23 mouse cellular contexts compared by ENCODE assay signal in the genomic region with DNA sequence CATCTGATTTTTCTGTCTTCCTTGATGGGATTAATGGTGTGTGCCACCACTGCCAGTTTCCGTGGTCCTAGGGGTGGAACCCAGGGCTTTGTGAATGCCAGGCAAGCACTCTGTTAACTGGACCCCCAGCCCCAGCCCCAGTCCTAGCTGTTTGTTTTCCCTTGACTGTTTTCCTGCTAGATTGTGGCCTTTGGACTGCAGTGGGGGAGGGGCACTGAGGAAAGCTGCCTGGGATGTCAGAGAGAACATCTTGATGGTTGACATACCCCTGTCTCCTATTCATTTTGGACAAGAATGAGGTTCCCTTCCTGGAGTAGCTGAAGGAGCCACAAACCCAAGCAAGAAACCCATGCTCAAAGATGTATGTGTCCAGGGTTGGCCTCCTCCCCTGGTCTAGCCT.
DNase-seq lines count a peak whose midpoint lies in the region; ATAC-seq and TF ChIP-seq lines count a peak whose summit lies in the region.
"Had no signal": no experiment of that assay in that cellular context is flagged by ENCODE, and none has a peak within 500 bp of the region (broad histone marks: within the 10 kb centered on the region; RNA-seq: fewer than 3 reads in every experiment).

No protein-coding gene starts in this region.

- no peaks in the 10 kb centered on the region for H3K9me3 ChIP-seq in kidney, embryonic 14.5 days (ENCODE audit: control insufficient read depth, low read length)
- no peaks in the 10 kb centered on the region for H3K9me3 ChIP-seq in embryonic facial prominence, embryonic 12.5 days
- H3K9me3 ChIP-seq in stomach, postnatal 0 days (ENCODE audit: control insufficient read depth, low read length): no peaks in the 10 kb centered on the region
- no peaks in the 10 kb centered on the region for H3K9me3 ChIP-seq in forebrain, embryonic 16.5 days (ENCODE audit: control insufficient read depth, low read length)
- H3K9me3 ChIP-seq: embryonic facial prominence, embryonic 15.5 days; hindbrain, embryonic 15.5 days; intestine, embryonic 15.5 days; midbrain, embryonic 13.5 days had no signal

- no peak overlapping the region for H3K9ac ChIP-seq in kidney, embryonic 14.5 days (ENCODE audit: low read depth, low read length)
- no peak overlapping the region for H3K9ac ChIP-seq in embryonic facial prominence, embryonic 12.5 days
- H3K9ac ChIP-seq in stomach, postnatal 0 days (ENCODE audit: low read length): no peak overlapping the region
- H3K9ac ChIP-seq in forebrain, embryonic 16.5 days (replicated peaks; ENCODE audit: low read depth, low read length): no peak overlapping the region
- H3K9ac ChIP-seq: embryonic facial prominence, embryonic 15.5 days; hindbrain, embryonic 15.5 days; intestine, embryonic 15.5 days; midbrain, embryonic 13.5 days had no signal

- no peak overlapping the region for H3K4me2 ChIP-seq in kidney, embryonic 14.5 days (replicated peaks; ENCODE audit: low read depth, low read length)
- H3K4me2 ChIP-seq in embryonic facial prominence, embryonic 12.5 days (replicated peaks): no peak overlapping the region
- no peak overlapping the region for H3K4me2 ChIP-seq in stomach, postnatal 0 days (replicated peaks; ENCODE audit: low read depth)
- H3K4me2 ChIP-seq in forebrain, embryonic 16.5 days (ENCODE audit: low read length): no peak overlapping the region
- H3K4me2 ChIP-seq: embryonic facial prominence, embryonic 15.5 days; hindbrain, embryonic 15.5 days; intestine, embryonic 15.5 days; liver, embryonic 11.5 days; midbrain, embryonic 13.5 days had no signal

- no peaks in the 10 kb centered on the region for H3K36me3 ChIP-seq in kidney, adult 2 months (ENCODE audit: control insufficient read depth, insufficient read depth, low read length)
- H3K36me3 ChIP-seq in kidney, embryonic 14.5 days (ENCODE audit: control insufficient read depth, insufficient read depth, low read length): no peaks in the 10 kb centered on the region
- H3K36me3 ChIP-seq in embryonic facial prominence, embryonic 12.5 days: no peaks in the 10 kb centered on the region
- H3K36me3 ChIP-seq in stomach, postnatal 0 days (ENCODE audit: control insufficient read depth, insufficient read depth, low read length): no peaks in the 10 kb centered on the region
- no peaks in the 10 kb centered on the region for H3K36me3 ChIP-seq in forebrain, embryonic 16.5 days (ENCODE audit: control insufficient read depth, insufficient read depth)
- H3K36me3 ChIP-seq: embryonic facial prominence, embryonic 15.5 days; G1E; hindbrain, embryonic 15.5 days; intestine, embryonic 15.5 days; midbrain, embryonic 13.5 days had no signal

- no peak overlapping the region for H3K27ac ChIP-seq in kidney, adult 2 months (ENCODE audit: insufficient read depth, low read depth, low read length)
- H3K27ac ChIP-seq in kidney, embryonic 14.5 days (ENCODE audit: low read depth, low read length): no peak overlapping the region
- peak overlapping the region; percentile 81; the same call in 1 of the 2 replicates for H3K27ac ChIP-seq in embryonic facial prominence, embryonic 12.5 days
- H3K27ac ChIP-seq in stomach, postnatal 0 days (replicated peaks): peak overlapping the region; percentile 58; the same call in 1 of the 2 replicates
- H3K27ac ChIP-seq in forebrain, embryonic 16.5 days (ENCODE audit: low read length): no peak overlapping the region
- H3K27ac ChIP-seq: heart, adult 2 months; hindbrain, embryonic 15.5 days; intestine, embryonic 15.5 days; midbrain, embryonic 13.5 days had no signal

- TF ChIP-seq CTCF in kidney, adult 2 months (conservative IDR thresholded peaks at IDR 0.05; ENCODE audit: insufficient read depth, insufficient read length, low read depth, low read length): no peak
- TF ChIP-seq CTCF in stomach, postnatal 0 days (IDR thresholded peaks at IDR 0.05; ENCODE audit: low read depth): no peak

- H3K27me3 ChIP-seq in kidney, adult 2 months (replicated peaks; ENCODE audit: control insufficient read depth, insufficient read depth, low read length): no peaks in the 10 kb centered on the region
- no peaks in the 10 kb centered on the region for H3K27me3 ChIP-seq in kidney, embryonic 14.5 days (ENCODE audit: control insufficient read depth, insufficient read depth, low read length)
- H3K27me3 ChIP-seq in embryonic facial prominence, embryonic 12.5 days: no peaks in the 10 kb centered on the region; the same call in 1 of the 2 replicates
- H3K27me3 ChIP-seq in stomach, postnatal 0 days (ENCODE audit: control insufficient read depth, insufficient read depth, low read length): no peaks in the 10 kb centered on the region
- H3K27me3 ChIP-seq in forebrain, embryonic 16.5 days (replicated peaks; ENCODE audit: control insufficient read depth, insufficient read depth, low read length): no peaks in the 10 kb centered on the region
- H3K27me3 ChIP-seq: embryonic facial prominence, embryonic 15.5 days; intestine, embryonic 15.5 days; Patski had no signal

- TF ChIP-seq EP300 in stomach, postnatal 0 days (optimal IDR thresholded peaks at IDR 0.05): no peak

- WGBS in kidney, adult 2 months: 69% methylated on average over 1 of the region's 1 CpGs
- 68% methylated on average over 1 of the region's 1 CpGs for WGBS in kidney, embryonic 14.5 days
- WGBS in embryonic facial prominence, embryonic 12.5 days: 83% methylated on average over 1 of the region's 1 CpGs
- whole genome bisulfite sequencing in stomach, postnatal 0 days: 64% methylated on average over 1 of the region's 1 CpGs
- 90% methylated on average over 1 of the region's 1 CpGs for WGBS in forebrain, embryonic 16.5 days

- no peak for TF ChIP-seq POLR2A in kidney, adult 2 months (IDR thresholded peaks at IDR 0.05; ENCODE audit: low read depth, low read length)

- no peak overlapping the region for H3K4me3 ChIP-seq in kidney, adult 2 months (ENCODE audit: insufficient read depth, low read depth, low read length)
- H3K4me3 ChIP-seq in kidney, embryonic 14.5 days (ENCODE audit: low read length): no peak overlapping the region
- H3K4me3 ChIP-seq in embryonic facial prominence, embryonic 12.5 days: no peak overlapping the region
- H3K4me3 ChIP-seq in stomach, postnatal 0 days (ENCODE audit: low read depth, low read length): no peak overlapping the region
- no peak overlapping the region for H3K4me3 ChIP-seq in forebrain, embryonic 16.5 days (replicated peaks; ENCODE audit: low read length)
- H3K4me3 ChIP-seq: embryonic facial prominence, embryonic 15.5 days; heart, adult 2 months; hindbrain, embryonic 15.5 days; intestine, embryonic 15.5 days; midbrain, embryonic 13.5 days had no signal

- no peak for ATAC-seq in kidney, embryonic 14.5 days (ENCODE audit: low FRiP score, low TSS enrichment)
- no peak for ATAC-seq in embryonic facial prominence, embryonic 12.5 days (ENCODE audit: insufficient number of reproducible peaks, insufficient read depth, low FRiP score, low TSS enrichment)
- ATAC-seq in stomach, postnatal 0 days (ENCODE audit: low FRiP score, low TSS enrichment): no peak
- no peak for ATAC-seq in forebrain, embryonic 16.5 days
- ATAC-seq: intestine, embryonic 15.5 days; midbrain, embryonic 13.5 days; Patski had no signal

- peak; percentile 65 for DNase-seq in kidney, adult 2 months
- peak; percentile 38 for DNase-seq in kidney, postnatal 14 days
- no peak for DNase-seq in stomach, postnatal 0 days (ENCODE audit: low spot score)
- no peak for DNase-seq in spleen, postnatal 10 days (ENCODE audit: low spot score in 2 of 2)
- DNase-seq: adrenal gland, postnatal 36 days; B cell, adult 2 months; cerebellum, adult 11-12 months; cerebellum, postnatal 10 days; gastrocnemius, postnatal 36 days; heart, adult 2 months; left cerebral cortex, postnatal 4 days; lung, adult 2 months; lung, postnatal 14 days had no signal

- H3K4me1 ChIP-seq in kidney, adult 2 months (ENCODE audit: control insufficient read depth, insufficient read depth, low read length): no peaks in the 10 kb centered on the region
- peaks cover 20% of the 10 kb centered on the region for H3K4me1 ChIP-seq in kidney, embryonic 14.5 days (ENCODE audit: control insufficient read depth, insufficient read depth, low read length)
- H3K4me1 ChIP-seq in embryonic facial prominence, embryonic 12.5 days: peaks cover 25% of the 10 kb centered on the region
- H3K4me1 ChIP-seq in stomach, postnatal 0 days (replicated peaks; ENCODE audit: control insufficient read depth, insufficient read depth): 0 out of 2 replicates have a peak, but pooled peaks cover 2% of the 10 kb centered on the region
- H3K4me1 ChIP-seq in forebrain, embryonic 16.5 days (replicated peaks; ENCODE audit: control insufficient read depth, insufficient read depth, low read length): peaks cover 16% of the 10 kb centered on the region

Comparison
In these comparisons a context has a peak if more than half of its experiments do, and no peak if none do; other contexts are left out.
1. DNase-seq: peak in kidney, adult 2 months (single experiment) and kidney, postnatal 14 days (single experiment); none in stomach, postnatal 0 days (single experiment) and spleen, postnatal 10 days (0 of 2).
2. H3K27ac ChIP-seq: peak in embryonic facial prominence, embryonic 12.5 days (single experiment) and stomach, postnatal 0 days (single experiment); none in kidney, adult 2 months (single experiment), kidney, embryonic 14.5 days (single experiment) and forebrain, embryonic 16.5 days (single experiment).